Mouse (Mus musculus) cerebral cortex, adult 2 months (tissue): ENCODE measurements around the gene Pld3.

Experiments
- WGBS: fragments of 180-500 bp; shearing (Covaris S2); methylation state at CpG from one replicate; pipeline ENCODE4 v1.1.7; 2018; 5-methylcytosine and 5-hydroxymethylcytosine counted together

Gene Pld3

DNA sequence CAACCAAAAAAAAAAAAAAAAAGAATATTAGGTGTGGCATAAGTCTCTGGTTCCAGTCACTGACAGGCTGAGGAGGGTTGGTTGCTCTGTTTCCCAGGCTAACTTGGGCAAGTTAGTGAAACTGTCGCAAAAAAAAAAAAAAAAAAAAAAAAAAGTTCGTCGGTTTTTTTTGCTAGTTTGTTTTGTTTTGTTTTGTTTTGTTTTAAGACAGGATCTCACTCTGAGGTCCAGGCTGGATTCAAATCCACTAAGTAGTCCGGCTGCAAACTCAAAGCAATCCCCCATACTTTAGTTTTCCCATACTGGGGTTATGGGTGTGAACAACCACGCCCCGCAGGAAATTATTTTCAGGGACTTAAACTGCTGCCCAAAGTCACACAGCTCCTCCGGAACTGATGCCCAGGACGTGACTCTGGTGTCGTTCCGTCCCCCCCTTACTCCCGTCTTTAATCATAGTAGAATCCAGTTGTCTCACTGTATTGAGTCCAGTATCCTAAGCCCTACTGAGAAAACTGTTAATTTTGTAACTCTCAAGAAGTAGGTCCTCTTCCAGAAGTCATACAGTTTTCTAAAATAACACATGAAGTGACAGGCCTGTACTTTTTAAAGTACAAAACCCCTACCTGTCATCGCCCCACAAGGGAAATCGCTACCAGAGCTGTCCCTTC, 66.8 kb downstream of the Pld3 start:
- WGBS, result 4% methylated on average over 13 of the region's 13 CpGs

DNA sequence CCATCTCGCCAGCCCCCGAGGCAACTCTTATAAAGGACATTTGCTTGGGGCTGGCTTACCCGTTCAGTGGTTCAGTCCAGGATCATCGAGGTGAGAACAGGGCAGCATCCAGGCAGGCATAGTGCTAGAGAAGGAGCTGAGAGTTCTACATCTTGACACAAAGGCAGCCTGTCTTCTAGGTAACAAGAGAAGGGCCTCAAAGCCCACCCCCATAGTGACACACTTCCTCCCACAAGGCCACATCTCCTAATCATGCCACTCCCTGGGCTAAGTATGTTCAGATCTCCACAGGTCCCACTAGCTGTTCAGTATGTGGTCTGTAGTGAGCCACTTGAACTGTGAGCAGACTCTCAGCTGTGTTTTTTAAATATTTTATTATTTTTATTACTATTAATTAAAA, 69.2 kb downstream of the Pld3 start:
- 89% methylated on average over 4 of the region's 4 CpGs for WGBS
